Mouse (Mus musculus): ENCODE results near the gene Aifm3.
"Not testable (repeated sequence)": the region's sequence is repeated elsewhere in the genome, so short reads cannot be mapped to it uniquely, and the experiment has no call there.

Aifm3 gene

GRCm38 (mm10) chr16:17553910-17554685 is 64.7 kb downstream of the Aifm3 start:
- DNase-seq (ENCODE audit: low read depth, low spot score), result no peak

- not testable (repeated sequence) for DNase-seq (ENCODE audit: low read depth, low spot score)
These were observed 65.3 kb downstream of the Aifm3 start for GRCm38 (mm10) chr16:17554702-17555101.

GRCm38 (mm10) chr16:17556180-17556579 is 66.8 kb downstream of the Aifm3 start:
- DNase-seq (ENCODE audit: low read depth, low spot score), result no peak

GRCm38 (mm10) chr16:17556907-17557306 is 67.5 kb downstream of the Aifm3 start:
- DNase-seq (ENCODE audit: low read depth, low spot score), result no peak

All from embryo, embryonic 11.5 days (tissue).